Mouse (Mus musculus) Patski (cell line): ENCODE results near the gene Pard3. TPM values are rescaled to one million over a fixed set of nuclear protein-coding genes. Genes with fewer than 3 reads are reported as not detected.

Source experiments
- ATAC-seq: fragments of 100-300 bp; one replicate; pipeline ENCODE4 v1.8.0; 2021
- CTCF ChIA-PET: fragments of 350-600 bp; sonication (Branson Sonifier 250); formaldehyde crosslinking; loops from one replicate; lab custom pipeline; 2022; ENCODE audit warnings: inconsistent platforms; lab: Charles Lee
- POLR2A ChIA-PET: fragments of 350-600 bp; sonication (Branson Sonifier 250); formaldehyde crosslinking; loops from one replicate; lab custom pipeline; 2022; ENCODE audit warnings: antibody characterized with exemption, inconsistent platforms; lab: Charles Lee
- DNase-seq: peaks from one replicate; pipeline ENCODE4 v3.0.0-alpha.2; 2011; ENCODE audit warnings: low read depth, low spot score
- H3K27me3 ChIP-seq: fragments of 371-371 bp; one replicate; pipeline ENCODE4 v1.5.1; 2021
- CTCF ChIP-seq: fragments of 100-300 bp; IDR thresholded peaks from one replicate; pipeline ENCODE4 v1.5.1; 2021
- in situ Hi-C: fragments of 300-500 bp; cut with MboI; formaldehyde crosslinking; loops from 3 replicates; pipeline ENCODE4 v1.11.1; 2018; ENCODE audit warnings: low pct_unique_long_range_greater_than_20kb, mixed read lengths
- polyA plus RNA-seq: library from polyadenylated mRNA; unstranded; gene quantifications from one replicate; pipeline ENCODE4 v1.2.3, GENCODE M21; 2021

Pard3 gene
- polyA plus RNA-seq, 1 experiment from 2014 or later, result 36.8 TPM

- DNase-seq, result no peak
- ATAC-seq, result no peak
- CTCF ChIA-PET, result interaction anchor here (0.6 to 1.6 kb wide), 7 partner anchors 10 to 1152 kb away, joined by 3 read pairs; no protein-coding TSS in a partner anchor
- no peaks in the 10 kb centered on the region for H3K27me3 ChIP-seq
- peak; percentile 91 for TF ChIP-seq CTCF
- in situ Hi-C loops, result loop anchor here (10.0 kb wide), 3 partner anchors 393 to 1303 kb away; no protein-coding TSS in a partner anchor
- POLR2A ChIA-PET, result interaction anchor here (0.7 kb wide), 2 partner anchors 78 to 170 kb away, joined by 4 to 5 read pairs; no protein-coding TSS in a partner anchor
Observed at GRCm38 (mm10) chr8:127191387-127191786, 127.7 kb downstream of the Pard3 start.

- POLR2A ChIA-PET, result interaction anchor here (0.7 kb wide), 2 partner anchors 78 to 170 kb away, joined by 4 to 5 read pairs; no protein-coding TSS in a partner anchor
- in situ Hi-C loops, result loop anchor here (10.0 kb wide), 3 partner anchors 393 to 1303 kb away; no protein-coding TSS in a partner anchor
- ATAC-seq, result no peak
- no peak for DNase-seq
- no peaks in the 10 kb centered on the region for H3K27me3 ChIP-seq
- CTCF ChIA-PET, result interaction anchor here (0.6 to 1.6 kb wide), 6 partner anchors 9 to 1152 kb away, joined by 3 read pairs; no protein-coding TSS in a partner anchor
- no peak for TF ChIP-seq CTCF
Observed at GRCm38 (mm10) chr8:127191824-127192223, 128.1 kb downstream of the Pard3 start.

GRCm38 (mm10) chr8:127192331-127192730 is 128.6 kb downstream of the Pard3 start:
- TF ChIP-seq CTCF, result no peak
- DNase-seq (no peak), ATAC-seq (no peak)
- POLR2A ChIA-PET, result interaction anchor here (0.7 kb wide), 2 partner anchors 77 to 171 kb away, joined by 4 to 5 read pairs; no protein-coding TSS in a partner anchor
- H3K27me3 ChIP-seq, result no peaks in the 10 kb centered on the region
- CTCF ChIA-PET, result interaction anchor here (0.6 to 1.6 kb wide), 7 partner anchors 9 to 1151 kb away, joined by 3 read pairs; no protein-coding TSS in a partner anchor
- in situ Hi-C loops, result loop anchor here (10.0 kb wide), 3 partner anchors 392 to 1302 kb away; no protein-coding TSS in a partner anchor

- CTCF ChIA-PET, result interaction anchor here (1.0 kb wide), 1 partner anchor 12 kb away, joined by 3 read pairs; no protein-coding TSS in a partner anchor
- TF ChIP-seq CTCF, result no peak
- DNase-seq (no peak), ATAC-seq (no peak)
- in situ Hi-C loops, result loop anchor here (10.0 kb wide), 3 partner anchors 391 to 1301 kb away; no protein-coding TSS in a partner anchor
- no peaks in the 10 kb centered on the region for H3K27me3 ChIP-seq
- POLR2A ChIA-PET, result no interaction called here
Observed at GRCm38 (mm10) chr8:127193375-127193774, 129.7 kb downstream of the Pard3 start.

GRCm38 (mm10) chr8:127194786-127195407 is 131.2 kb downstream of the Pard3 start:
- no peak for TF ChIP-seq CTCF
- ChIA-PET POLR2A (interaction anchor here (0.5 to 0.6 kb wide), 2 partner anchors 497 to 872 kb away, joined by 3 read pairs; no protein-coding TSS in a partner anchor), CTCF (interaction anchor here (0.7 kb wide), 1 partner anchor 22 kb away, joined by 3 read pairs; no protein-coding TSS in a partner anchor)
- in situ Hi-C loops, result loop anchor here (5.0 to 10.0 kb wide), 4 partner anchors 390 to 1300 kb away; partner anchors contain the start of gene Nrp1
- no peak for DNase-seq
- ATAC-seq, result no peak
- no peaks in the 10 kb centered on the region for H3K27me3 ChIP-seq

- no peaks in the 10 kb centered on the region for H3K27me3 ChIP-seq
- ChIA-PET POLR2A (no interaction called here), CTCF (interaction anchor here (1.1 kb wide), 1 partner anchor 25 kb away, joined by 3 read pairs; no protein-coding TSS in a partner anchor)
- no peak for DNase-seq
- in situ Hi-C loops, result loop anchor here (5.0 to 10.0 kb wide), 4 partner anchors 388 to 1298 kb away; partner anchors contain the start of gene Nrp1
- ATAC-seq, result no peak
- TF ChIP-seq CTCF, result no peak
Observed at GRCm38 (mm10) chr8:127196505-127197265, 133.0 kb downstream of the Pard3 start.

GRCm38 (mm10) chr8:127207455-127207854 is 143.8 kb downstream of the Pard3 start:
- TF ChIP-seq CTCF, result no peak
- POLR2A ChIA-PET, result no interaction called here
- H3K27me3 ChIP-seq, result no peaks in the 10 kb centered on the region
- CTCF ChIA-PET, result no interaction called here
- no peak for DNase-seq
- no peak for ATAC-seq
- in situ Hi-C loops, result no loop called here

GRCm38 (mm10) chr8:127210621-127211020 is 146.9 kb downstream of the Pard3 start:
- ChIA-PET POLR2A (no interaction called here), CTCF (no interaction called here)
- no peak for DNase-seq
- in situ Hi-C loops, result no loop called here
- no peak for ATAC-seq
- H3K27me3 ChIP-seq, result no peaks in the 10 kb centered on the region
- no peak for TF ChIP-seq CTCF

- TF ChIP-seq CTCF, result no peak
- in situ Hi-C loops, result no loop called here
- ATAC-seq (no peak), DNase-seq (no peak)
- CTCF ChIA-PET, result interaction anchor here (1.5 kb wide), 1 partner anchor 13 kb away, joined by 5 read pairs; no protein-coding TSS in a partner anchor
- POLR2A ChIA-PET, result interaction anchor here (0.6 kb wide), 1 partner anchor 1275 kb away, joined by 3 read pairs; no protein-coding TSS in a partner anchor
- no peaks in the 10 kb centered on the region for H3K27me3 ChIP-seq
Observed at GRCm38 (mm10) chr8:127214338-127214737, 150.6 kb downstream of the Pard3 start.
